Mouse (Mus musculus) liver, adult 2 months (tissue): ENCODE measurements at regions not wholly inside any gene's neighbourhood (a gene's known extent, or its start where the extent isn't known, plus 50 kb on each side); places are given as distances from the start of the nearest gene placed in this dataset.

Experiments
- CTCF ChIP-seq: fragments of 200-500 bp; IDR thresholded peaks from 2 replicates; pipeline ENCODE4 v1.5.1; 2011; ENCODE audit warnings: low read depth, low read length, control low read depth
- POLR2A ChIP-seq: fragments of 200-500 bp; IDR thresholded peaks from 2 replicates; pipeline ENCODE4 v1.6.1; 2011; ENCODE audit warnings: low read length, control low read depth; ENCODE audit not compliant: insufficient read depth; ENCODE audit errors: extremely low read depth

DNA sequence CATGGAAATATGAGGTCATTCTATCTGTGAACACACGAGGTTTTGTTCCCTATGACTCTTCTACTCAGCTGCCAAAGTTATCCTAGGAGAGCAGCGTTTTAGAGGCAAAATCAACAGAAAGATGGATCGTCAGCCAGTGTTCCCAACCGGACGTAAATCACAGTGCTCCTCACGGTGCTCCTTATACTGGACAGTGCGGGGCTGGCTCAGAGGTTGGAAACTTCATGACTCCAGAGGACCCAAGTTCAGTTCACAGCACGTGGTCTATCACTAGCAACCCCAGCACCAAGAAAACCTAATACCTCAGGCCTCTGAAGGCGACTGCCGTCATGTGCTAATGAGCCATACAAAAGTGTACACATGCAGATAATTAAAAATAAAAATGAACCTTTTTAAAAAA, 351.2 kb upstream of the Atp11b start:
- TF ChIP-seq CTCF (no peak), POLR2A (no peak)
